Mouse (Mus musculus): ENCODE measurements around the gene Zmynd15. TPM values are rescaled to one million over a fixed set of nuclear protein-coding genes. Genes with fewer than 3 reads are reported as not detected.

The Zmynd15 gene
- polyA plus RNA-seq, 2 experiments: 0.10 to 0.31 TPM

- ATAC-seq (ENCODE audit: insufficient read depth) (no peak), DNase-seq (ENCODE audit: low read depth in 3 of 3, low spot score in 3 of 3) (no peak)
- TF ChIP-seq CTCF (IDR thresholded peaks at IDR 0.05; ENCODE audit: low read depth) (peak; percentile 35; the same call in 1 of the 2 replicates), EP300 (IDR thresholded peaks at IDR 0.05; ENCODE audit: low read depth) (no peak)
- Histone ChIP-seq H3K27me3 (ENCODE audit: control insufficient read depth, insufficient read depth, low read length) (no peaks in the 10 kb centered on the region), H3K4me1 (replicated peaks; ENCODE audit: control insufficient read depth in 2 of 2, insufficient read depth in 2 of 2, low read length in 1 of 2) (peaks cover 0 to 4% of the 10 kb centered on the region in 2 experiments; a peak in 2 of 4 replicates), H3K4me2 (ENCODE audit: low read depth) (no peak overlapping the region), H3K36me3 (replicated peaks; ENCODE audit: control insufficient read depth, insufficient read depth, low read depth) (no peaks in the 10 kb centered on the region), H3K9me3 (ENCODE audit: control insufficient read depth, low read length) (no peaks in the 10 kb centered on the region), H3K27ac (no peak overlapping the region), H3K4me3 (ENCODE audit: insufficient read depth in 1 of 2, low read depth in 2 of 2, low read length in 2 of 2) (no peak overlapping the region), H3K9ac (replicated peaks) (no peak overlapping the region)
- WGBS (ENCODE audit: insufficient replicate concordance): 52% methylated on average over 14 of the region's 14 CpGs
Measured at GRCm38 (mm10) chr11:70499566-70500475, 40.6 kb downstream of the Zmynd15 start.

- TF ChIP-seq CTCF (IDR thresholded peaks at IDR 0.05; ENCODE audit: low read depth) (no peak), EP300 (IDR thresholded peaks at IDR 0.05; ENCODE audit: low read depth) (no peak)
- Histone ChIP-seq H3K4me2 (ENCODE audit: low read depth) (no peak overlapping the region), H3K9me3 (ENCODE audit: control insufficient read depth, low read length) (no peaks in the 10 kb centered on the region), H3K27me3 (ENCODE audit: control insufficient read depth, insufficient read depth, low read length) (no peaks in the 10 kb centered on the region), H3K36me3 (replicated peaks; ENCODE audit: control insufficient read depth, insufficient read depth, low read depth) (no peaks in the 10 kb centered on the region), H3K9ac (replicated peaks) (no peak overlapping the region), H3K27ac (no peak overlapping the region), H3K4me1 (replicated peaks; ENCODE audit: control insufficient read depth in 2 of 2, insufficient read depth in 2 of 2, low read length in 1 of 2) (peaks cover 4 to 8% of the 10 kb centered on the region in 2 experiments), H3K4me3 (ENCODE audit: insufficient read depth in 1 of 2, low read depth in 2 of 2, low read length in 2 of 2) (no peak overlapping the region)
- DNase-seq (ENCODE audit: low read depth in 3 of 3, low spot score in 3 of 3) (no peak), ATAC-seq (ENCODE audit: insufficient read depth) (no peak)
- WGBS (ENCODE audit: insufficient replicate concordance): 75% methylated on average over 1 of the region's 1 CpGs
Measured at GRCm38 (mm10) chr11:70500476-70500812, 41.2 kb downstream of the Zmynd15 start.

DNA sequence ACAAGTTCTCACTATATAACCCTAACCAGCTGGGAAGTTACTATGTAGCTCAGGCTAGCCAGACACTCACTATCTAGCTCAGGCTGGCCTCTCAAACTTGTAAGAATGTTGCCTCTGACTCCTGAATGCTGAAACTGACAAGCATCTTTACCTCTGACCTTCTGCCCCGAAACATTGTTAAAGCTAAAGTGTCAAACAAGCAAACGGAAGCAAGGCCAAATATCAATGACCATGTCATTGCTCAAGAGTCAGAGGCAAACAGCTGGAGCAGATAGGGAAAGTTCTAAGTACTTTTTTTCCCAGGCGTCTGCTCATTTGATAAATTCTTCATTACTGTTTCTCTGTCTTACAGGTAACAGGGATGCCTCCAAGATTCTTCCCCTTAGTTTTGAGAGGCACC, 42.8 kb downstream of the Zmynd15 start:
- no peak overlapping the region for H3K9ac ChIP-seq (replicated peaks)
- no peak overlapping the region for H3K4me2 ChIP-seq (ENCODE audit: low read depth)
- no peaks in the 10 kb centered on the region for H3K36me3 ChIP-seq (replicated peaks; ENCODE audit: control insufficient read depth, insufficient read depth, low read depth)
- TF ChIP-seq EP300 (IDR thresholded peaks at IDR 0.05; ENCODE audit: low read depth) (no peak), CTCF (IDR thresholded peaks at IDR 0.05; ENCODE audit: low read depth) (no peak)
- H3K4me3 ChIP-seq (ENCODE audit: insufficient read depth in 1 of 2, low read depth in 2 of 2, low read length in 2 of 2): no peak overlapping the region
- ATAC-seq (ENCODE audit: insufficient read depth): no peak
- peaks cover 4 to 10% of the 10 kb centered on the region in 2 experiments for H3K4me1 ChIP-seq (replicated peaks; ENCODE audit: control insufficient read depth in 2 of 2, insufficient read depth in 2 of 2, low read length in 1 of 2)
- no peak overlapping the region for H3K27ac ChIP-seq
- H3K27me3 ChIP-seq (ENCODE audit: control insufficient read depth, insufficient read depth, low read length): no peaks in the 10 kb centered on the region
- DNase-seq (ENCODE audit: low read depth in 3 of 3, low spot score in 3 of 3): no peak
- H3K9me3 ChIP-seq (ENCODE audit: control insufficient read depth, low read length): no peaks in the 10 kb centered on the region
- 47% methylated on average over 3 of the region's 3 CpGs for WGBS (ENCODE audit: insufficient replicate concordance)

DNA sequence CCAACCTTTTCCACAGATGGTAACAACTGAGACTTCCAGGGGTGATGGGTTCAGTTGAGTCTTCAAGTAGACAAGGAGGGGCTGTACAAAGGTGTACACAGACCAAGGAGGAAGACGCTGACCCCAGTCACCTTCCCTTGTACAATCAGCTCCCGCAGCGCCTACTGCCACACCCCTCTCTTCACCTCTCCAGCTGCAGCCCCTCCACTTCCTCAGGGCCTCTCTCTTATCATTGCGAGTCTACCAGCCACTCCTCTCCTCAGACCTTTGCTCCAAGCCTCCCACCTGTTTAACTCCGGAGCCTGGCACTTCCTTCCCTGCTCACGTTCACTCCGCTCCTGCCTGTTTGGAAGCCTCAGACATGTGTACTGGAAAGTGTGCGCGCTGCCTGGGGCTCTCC, 45.7 kb downstream of the Zmynd15 start, which contains the start of gene Tm4sf5:
Tm4sf5 (plus strand) TSS at position 275 of the 400 bp plus-strand sequence.
- Histone ChIP-seq H3K9ac (replicated peaks) (no peak within 1 kb of the TSS), H3K9me3 (ENCODE audit: control insufficient read depth, low read length) (no peaks in the 10 kb centered on the region), H3K36me3 (replicated peaks; ENCODE audit: control insufficient read depth, insufficient read depth, low read depth) (no peaks in the 10 kb centered on the region), H3K4me2 (ENCODE audit: low read depth) (no peak within 1 kb of the TSS), H3K4me3 (ENCODE audit: insufficient read depth in 1 of 2, low read depth in 2 of 2, low read length in 2 of 2) (no peak within 1 kb of the TSS), H3K4me1 (replicated peaks; ENCODE audit: control insufficient read depth in 2 of 2, insufficient read depth in 2 of 2, low read length in 1 of 2) (peaks cover 4 to 10% of the 10 kb centered on the region in 2 experiments), H3K27me3 (ENCODE audit: control insufficient read depth, insufficient read depth, low read length) (peaks cover 3% of the 10 kb centered on the region; the same call in 1 of the 2 replicates), H3K27ac (no peak within 1 kb of the TSS)
- ATAC-seq (ENCODE audit: insufficient read depth) (no peak), DNase-seq (ENCODE audit: low read depth in 3 of 3, low spot score in 3 of 3) (no peak)
- TF ChIP-seq EP300 (IDR thresholded peaks at IDR 0.05; ENCODE audit: low read depth): no peak
- 32% methylated on average over 9 of the region's 9 CpGs for WGBS (ENCODE audit: insufficient replicate concordance)

DNA sequence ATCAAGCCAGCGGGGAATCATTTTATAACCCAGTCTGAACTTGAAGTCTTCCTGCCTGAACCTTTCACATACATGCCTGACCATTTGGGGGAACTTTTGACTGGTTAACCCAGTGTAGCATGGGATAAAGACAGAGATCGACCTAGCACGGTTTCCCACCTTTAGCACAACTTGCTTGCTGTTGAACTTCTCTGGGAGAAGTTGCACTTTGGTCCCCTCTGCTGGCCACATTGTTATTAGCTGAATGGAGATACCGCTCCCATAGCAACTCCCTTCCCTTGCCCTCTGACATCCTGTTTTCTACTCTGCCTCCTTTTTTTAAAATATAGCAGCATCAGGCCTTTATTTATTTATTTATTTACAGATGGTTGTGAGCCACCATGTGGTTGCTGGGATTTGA, 47.2 kb downstream of the Zmynd15 start:
- no peak for ATAC-seq (ENCODE audit: insufficient read depth)
- WGBS (ENCODE audit: insufficient replicate concordance): 19% methylated on average over 4 of the region's 4 CpGs
- Histone ChIP-seq H3K4me1 (replicated peaks; ENCODE audit: control insufficient read depth in 2 of 2, insufficient read depth in 2 of 2, low read length in 1 of 2) (peaks cover 4 to 12% of the 10 kb centered on the region in 2 experiments), H3K9me3 (ENCODE audit: control insufficient read depth, low read length) (no peaks in the 10 kb centered on the region), H3K27me3 (ENCODE audit: control insufficient read depth, insufficient read depth, low read length) (peaks cover 3% of the 10 kb centered on the region; the same call in 1 of the 2 replicates), H3K9ac (replicated peaks) (no peak overlapping the region), H3K4me3 (ENCODE audit: insufficient read depth in 1 of 2, low read depth in 2 of 2, low read length in 2 of 2) (no peak overlapping the region), H3K4me2 (ENCODE audit: low read depth) (no peak overlapping the region), H3K27ac (no peak overlapping the region), H3K36me3 (replicated peaks; ENCODE audit: control insufficient read depth, insufficient read depth, low read depth) (no peaks in the 10 kb centered on the region)
- TF ChIP-seq EP300 (IDR thresholded peaks at IDR 0.05; ENCODE audit: low read depth) (no peak), CTCF (IDR thresholded peaks at IDR 0.05; ENCODE audit: low read depth) (peak; percentile 73)
- peak in 1 of 3 experiments; percentile 49 for DNase-seq (ENCODE audit: low read depth in 3 of 3, low spot score in 3 of 3)
